Mouse (Mus musculus) midbrain, embryonic 15.5 days (tissue): ENCODE data around the gene Gramd1a. TPM values are rescaled to one million over a fixed set of nuclear protein-coding genes. Genes with fewer than 3 reads are reported as not detected.

Experiments used
- ATAC-seq: fragments of 200-750 bp; cut with Nextera tagmentation; replicated peaks from 2 replicates; pipeline ENCODE4 v1.8.0; 2017; ENCODE audit warnings: moderate TSS enrichment
- H3K27ac ChIP-seq: fragments of 300-500 bp; sonication (generic); 2 replicates; pipeline ENCODE4 v1.5.1; 2015; ENCODE audit warnings: mild to moderate bottlenecking, inconsistent platforms
- H3K27me3 ChIP-seq: fragments of 300-500 bp; sonication (generic); replicated peaks from 2 replicates; pipeline ENCODE4 v1.6.1; 2015; ENCODE audit warnings: inconsistent platforms
- H3K36me3 ChIP-seq: fragments of 300-500 bp; sonication (generic); replicated peaks from 2 replicates; pipeline ENCODE4 v1.6.1; 2015; ENCODE audit warnings: inconsistent platforms
- H3K4me1 ChIP-seq: fragments of 300-500 bp; sonication (generic); 2 replicates; pipeline ENCODE4 v1.6.1; 2015; ENCODE audit warnings: inconsistent platforms
- H3K4me2 ChIP-seq: fragments of 300-500 bp; sonication (generic); 2 replicates; pipeline ENCODE4 v1.6.1; 2015; ENCODE audit warnings: inconsistent platforms, mild to moderate bottlenecking, moderate library complexity
- H3K4me3 ChIP-seq: fragments of 300-500 bp; sonication (generic); 2 replicates; pipeline ENCODE4 v1.5.1; 2015; ENCODE audit warnings: mild to moderate bottlenecking, inconsistent platforms
- H3K9ac ChIP-seq: fragments of 300-500 bp; sonication (generic); 2 replicates; pipeline ENCODE4 v1.6.1; 2015; ENCODE audit warnings: mild to moderate bottlenecking, inconsistent platforms
- H3K9me3 ChIP-seq: fragments of 300-500 bp; sonication (generic); 2 replicates; pipeline ENCODE4 v1.6.1; 2016; ENCODE audit warnings: inconsistent platforms
- WGBS: fragments of 180-500 bp; shearing (Covaris S2); methylation state at CpG from one replicate; pipeline ENCODE4 v1.1.7; 2015; ENCODE audit warnings: mixed read lengths; 5-methylcytosine and 5-hydroxymethylcytosine counted together
- polyA plus RNA-seq: library from polyadenylated mRNA; unstranded; fragments of >200 nt; fragmentation: Nextera tagmentation; extraction: Ambion mirVana; gene quantifications from 2 replicates; pipeline ENCODE4 v1.2.1, GENCODE M21; 2015

Gene Gramd1a
- 262 and 274 TPM in 2 replicates for polyA plus RNA-seq

DNA sequence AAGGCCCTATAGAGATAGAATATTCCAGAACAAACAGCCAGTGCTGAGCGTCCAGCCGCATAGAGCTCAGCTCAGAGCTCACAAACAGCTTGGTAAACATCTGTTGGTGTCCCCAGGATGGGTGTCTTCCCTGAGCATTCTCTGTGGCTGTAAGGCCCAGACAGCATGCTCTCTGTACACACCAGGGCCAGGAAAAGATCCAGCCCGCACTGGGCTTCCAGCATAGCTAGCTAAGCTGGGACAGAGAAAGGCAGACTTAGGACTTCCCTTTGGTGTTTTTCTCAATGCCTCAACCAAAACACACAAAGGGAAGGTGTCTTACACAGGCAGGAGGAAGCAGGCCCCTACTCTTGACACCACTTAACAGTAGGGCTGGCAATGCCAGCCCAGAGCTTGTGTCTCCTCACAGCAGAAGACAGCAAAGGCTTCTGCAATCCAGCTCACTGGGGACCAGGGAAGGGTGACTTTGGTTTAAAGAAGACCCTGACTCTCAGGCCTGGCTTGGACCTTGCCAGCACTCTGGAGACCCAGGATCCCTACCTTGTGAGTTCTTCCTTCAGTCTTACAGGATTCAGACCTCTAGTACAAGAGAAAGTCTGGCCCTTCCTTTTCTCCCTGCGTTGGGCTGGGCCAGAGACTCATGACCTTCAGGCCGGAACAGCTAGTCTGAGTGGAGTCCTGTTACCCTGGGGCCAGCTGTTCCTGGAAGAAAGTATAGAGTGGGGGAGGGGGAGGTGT is at the start of gene Gramd1a:
Gene Gramd1a, minus strand, starts transcription at position 601 of the 738 bp plus-strand sequence.
- Histone ChIP-seq H3K4me2 (no peak within 1 kb of the TSS), H3K36me3 (no peaks in the 10 kb centered on the region), H3K27ac (no peak within 1 kb of the TSS), H3K4me1 (peaks cover 8% of the 10 kb centered on the region), H3K27me3 (no peaks in the 10 kb centered on the region), H3K9me3 (no peaks in the 10 kb centered on the region), H3K9ac (no peak within 1 kb of the TSS), H3K4me3 (no peak within 1 kb of the TSS)
- ATAC-seq = no peak
- WGBS = 71% methylated on average over 5 of the region's 5 CpGs

DNA sequence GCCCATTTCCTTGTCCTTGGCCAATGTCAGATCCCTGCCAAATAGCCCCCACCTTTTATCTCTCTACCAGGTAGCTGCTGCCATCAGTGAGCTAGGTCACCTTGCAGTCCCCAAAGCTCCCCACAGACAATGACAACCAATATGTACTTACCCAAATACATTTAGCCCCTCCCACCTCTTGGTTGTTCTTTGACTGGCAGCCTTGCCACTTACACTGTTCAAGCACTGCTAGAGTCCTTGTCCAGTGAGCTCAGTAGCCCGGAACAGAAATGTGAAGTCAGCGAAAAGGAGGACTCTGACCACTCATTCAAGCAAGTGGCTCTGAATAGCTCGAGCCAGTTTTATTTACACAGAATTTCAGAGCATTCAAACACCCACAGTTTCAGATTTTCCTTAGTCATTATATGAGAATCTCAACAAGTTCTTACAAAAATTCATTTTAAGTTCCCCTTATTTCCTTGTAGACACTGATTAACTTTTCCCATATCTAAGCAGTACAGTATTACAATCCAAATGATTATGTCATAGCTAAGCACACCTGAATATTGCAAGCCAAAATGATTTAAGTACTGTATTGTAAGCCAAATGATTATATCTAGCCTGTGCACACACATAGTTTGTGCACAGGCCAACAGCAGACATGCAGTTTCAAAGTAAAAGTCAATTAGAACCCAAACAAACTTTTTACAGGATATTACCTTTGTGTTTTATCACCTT is 40.1 kb upstream of the Gramd1a start:
- Histone ChIP-seq H3K9me3 (no peaks in the 10 kb centered on the region), H3K27me3 (no peaks in the 10 kb centered on the region), H3K4me3 (no peak overlapping the region), H3K36me3 (no peaks in the 10 kb centered on the region), H3K9ac (no peak overlapping the region), H3K4me2 (no peak overlapping the region), H3K4me1 (no peaks in the 10 kb centered on the region), H3K27ac (no peak overlapping the region)
- WGBS = 67% methylated on average over 3 of the region's 3 CpGs
- no peak for ATAC-seq

DNA sequence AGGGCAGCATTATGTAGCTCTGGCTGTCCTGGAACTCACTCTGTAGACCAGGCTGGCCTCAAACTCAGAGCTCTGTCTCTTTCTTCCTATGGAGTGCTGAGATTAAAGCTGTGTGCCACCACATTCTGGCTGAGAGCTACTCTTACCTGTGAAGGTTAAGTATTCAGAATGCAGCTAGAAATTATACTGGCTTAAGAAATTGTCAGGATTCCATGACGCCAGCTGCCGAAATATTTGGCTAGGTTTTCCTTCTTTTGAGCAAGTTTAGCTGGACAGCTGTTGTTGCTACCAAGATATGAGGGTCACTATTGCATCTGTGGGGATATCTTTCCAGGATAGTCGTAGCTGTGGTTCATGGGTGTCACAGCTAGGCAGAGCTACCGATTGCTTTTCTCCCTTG is 29.0 kb upstream of the Gramd1a start:
- H3K27ac ChIP-seq = no peak overlapping the region
- H3K9me3 ChIP-seq = no peaks in the 10 kb centered on the region
- H3K9ac ChIP-seq = no peak overlapping the region
- H3K4me1 ChIP-seq = no peaks in the 10 kb centered on the region
- no peaks in the 10 kb centered on the region for H3K36me3 ChIP-seq
- 86% methylated on average over 4 of the region's 4 CpGs for WGBS
- no peak overlapping the region for H3K4me3 ChIP-seq
- no peak overlapping the region for H3K4me2 ChIP-seq
- no peaks in the 10 kb centered on the region for H3K27me3 ChIP-seq
- no peak for ATAC-seq

DNA sequence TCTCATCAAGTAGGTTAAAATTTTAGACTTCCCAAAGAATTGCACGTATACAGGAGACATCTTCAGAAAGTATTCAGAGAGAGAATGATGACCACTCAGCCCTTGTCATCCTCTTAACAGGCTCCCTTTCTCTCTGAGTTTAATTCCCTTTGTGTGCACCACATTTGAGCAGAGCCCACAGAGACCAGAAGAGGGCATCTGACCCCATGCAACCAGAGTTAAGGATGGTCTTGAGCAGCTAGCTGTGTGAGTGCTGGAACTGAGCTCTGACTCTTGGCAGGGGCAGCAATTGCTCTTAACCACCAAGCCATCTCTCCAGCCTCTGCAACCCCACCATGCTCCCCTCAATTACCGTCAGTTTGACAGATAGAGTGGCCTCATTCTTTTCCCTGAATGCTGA is 27.2 kb upstream of the Gramd1a start:
- Histone ChIP-seq H3K4me1 (no peaks in the 10 kb centered on the region), H3K9ac (no peak overlapping the region), H3K27me3 (0 out of 2 replicates have a peak, but pooled peaks cover 5% of the 10 kb centered on the region), H3K4me3 (no peak overlapping the region), H3K27ac (no peak overlapping the region), H3K4me2 (no peak overlapping the region), H3K36me3 (no peaks in the 10 kb centered on the region), H3K9me3 (no peaks in the 10 kb centered on the region)
- 37% methylated on average over 2 of the region's 2 CpGs for WGBS
- no peak for ATAC-seq

- Histone ChIP-seq H3K9me3 (no peaks in the 10 kb centered on the region), H3K9ac (no peak overlapping the region; the same call in 1 of the 2 replicates), H3K27ac (no peak overlapping the region), H3K4me1 (no peaks in the 10 kb centered on the region), H3K4me2 (peak overlapping the region; percentile 42), H3K27me3 (0 out of 2 replicates have a peak, but pooled peaks cover 5% of the 10 kb centered on the region), H3K4me3 (no peak overlapping the region), H3K36me3 (no peaks in the 10 kb centered on the region)
- ATAC-seq = peak; percentile 78
- WGBS = 30% methylated on average over 22 of the region's 22 CpGs
Measured at GRCm38 (mm10) chr7:31176886-31177763, 21.4 kb upstream of the Gramd1a start.

DNA sequence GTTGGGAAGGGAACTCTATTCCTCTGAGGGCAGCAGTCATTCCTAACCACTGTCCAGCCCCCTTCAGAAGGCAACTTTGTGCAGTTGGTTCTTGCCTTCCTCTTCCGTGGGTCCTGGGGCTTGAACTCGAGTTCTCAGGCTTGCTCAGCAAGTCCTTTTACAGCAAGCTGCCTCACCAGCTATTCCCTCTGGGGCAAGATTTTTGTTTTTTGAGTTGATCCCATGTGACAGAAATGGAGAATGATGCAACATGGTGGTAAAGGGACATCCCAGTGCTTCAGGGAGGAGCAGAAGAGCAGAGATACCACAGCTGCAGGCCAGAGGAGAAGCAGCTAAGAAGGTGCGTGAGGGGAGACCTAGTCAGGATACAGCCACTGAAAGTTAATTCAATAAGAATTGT is 19.4 kb upstream of the Gramd1a start:
- Histone ChIP-seq H3K4me3 (no peak overlapping the region), H3K27ac (no peak overlapping the region), H3K9ac (no peak overlapping the region), H3K4me1 (no peaks in the 10 kb centered on the region), H3K27me3 (0 out of 2 replicates have a peak, but pooled peaks cover 5% of the 10 kb centered on the region), H3K9me3 (no peaks in the 10 kb centered on the region), H3K4me2 (no peak overlapping the region), H3K36me3 (no peaks in the 10 kb centered on the region)
- no peak for ATAC-seq
- 82% methylated on average over 3 of the region's 3 CpGs for whole genome bisulfite sequencing

DNA sequence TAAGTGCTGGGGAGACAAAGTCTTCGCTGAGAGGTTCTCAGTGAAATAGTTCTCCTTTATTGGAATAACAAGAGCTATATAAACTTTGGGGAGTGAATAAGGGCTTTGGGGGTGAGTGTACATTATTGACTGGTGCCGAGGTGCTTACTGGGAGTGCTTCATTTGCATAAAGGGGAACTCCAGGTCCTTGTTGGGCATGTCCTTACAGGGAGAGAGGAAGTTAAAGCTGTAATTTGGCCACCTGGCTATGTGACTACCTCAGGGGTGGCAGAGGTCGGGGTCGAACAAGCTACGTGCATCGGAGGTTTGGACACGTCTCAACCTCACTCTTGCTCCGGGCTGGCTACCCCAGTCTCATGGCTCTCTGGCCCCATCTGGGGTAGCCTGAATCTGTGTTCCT is 18.8 kb upstream of the Gramd1a start:
- 0 out of 2 replicates have a peak, but pooled peaks cover 5% of the 10 kb centered on the region for H3K27me3 ChIP-seq
- H3K27ac ChIP-seq = no peak overlapping the region
- WGBS = 83% methylated on average over 8 of the region's 8 CpGs
- no peak overlapping the region for H3K4me3 ChIP-seq
- no peaks in the 10 kb centered on the region for H3K9me3 ChIP-seq
- no peaks in the 10 kb centered on the region for H3K4me1 ChIP-seq
- no peak overlapping the region for H3K9ac ChIP-seq
- no peak for ATAC-seq
- H3K36me3 ChIP-seq = no peaks in the 10 kb centered on the region
- H3K4me2 ChIP-seq = no peak overlapping the region

GRCm38 (mm10) chr7:31172238-31172637 is 16.5 kb upstream of the Gramd1a start:
- no peaks in the 10 kb centered on the region for H3K4me1 ChIP-seq
- H3K4me3 ChIP-seq = no peak overlapping the region
- no peak overlapping the region for H3K9ac ChIP-seq
- H3K36me3 ChIP-seq = no peaks in the 10 kb centered on the region
- no peaks in the 10 kb centered on the region for H3K9me3 ChIP-seq
- no peaks in the 10 kb centered on the region for H3K27me3 ChIP-seq
- ATAC-seq = no peak
- H3K4me2 ChIP-seq = no peak overlapping the region
- 26% methylated on average over 2 of the region's 2 CpGs for WGBS
- H3K27ac ChIP-seq = no peak overlapping the region

GRCm38 (mm10) chr7:31170520-31170919 is 14.8 kb upstream of the Gramd1a start:
- H3K4me3 ChIP-seq = no peak overlapping the region
- no peaks in the 10 kb centered on the region for H3K27me3 ChIP-seq
- WGBS = 96% methylated on average over 9 of the region's 9 CpGs
- no peak overlapping the region for H3K4me2 ChIP-seq
- no peak for ATAC-seq
- H3K9ac ChIP-seq = no peak overlapping the region
- H3K4me1 ChIP-seq = no peaks in the 10 kb centered on the region
- H3K36me3 ChIP-seq = no peaks in the 10 kb centered on the region
- H3K9me3 ChIP-seq = no peaks in the 10 kb centered on the region
- H3K27ac ChIP-seq = no peak overlapping the region

GRCm38 (mm10) chr7:31168412-31168811 is 12.7 kb upstream of the Gramd1a start:
- no peak overlapping the region for H3K4me3 ChIP-seq
- no peak overlapping the region for H3K27ac ChIP-seq
- H3K9me3 ChIP-seq = no peaks in the 10 kb centered on the region
- ATAC-seq = no peak
- WGBS = 64% methylated on average over 8 of the region's 8 CpGs
- H3K36me3 ChIP-seq = no peaks in the 10 kb centered on the region
- H3K4me2 ChIP-seq = no peak overlapping the region
- no peaks in the 10 kb centered on the region for H3K27me3 ChIP-seq
- no peak overlapping the region for H3K9ac ChIP-seq
- H3K4me1 ChIP-seq = no peaks in the 10 kb centered on the region

GRCm38 (mm10) chr7:31164748-31165147 is 9.1 kb upstream of the Gramd1a start:
- no peaks in the 10 kb centered on the region for H3K36me3 ChIP-seq
- H3K27me3 ChIP-seq = no peaks in the 10 kb centered on the region
- no peak overlapping the region for H3K4me2 ChIP-seq
- no peak overlapping the region for H3K4me3 ChIP-seq
- H3K9ac ChIP-seq = no peak overlapping the region
- 72% methylated on average over 1 of the region's 1 CpGs for whole genome bisulfite sequencing
- no peaks in the 10 kb centered on the region for H3K4me1 ChIP-seq
- no peaks in the 10 kb centered on the region for H3K9me3 ChIP-seq
- no peak for ATAC-seq
- H3K27ac ChIP-seq = no peak overlapping the region
